Mouse (Mus musculus): ENCODE data around the gene Ctsd. TPM values are rescaled to one million over a fixed set of nuclear protein-coding genes. Genes with fewer than 3 reads are reported as not detected.
A peak's percentile ranks its signal among the peaks of the same experiment; 100 is the strongest.
"Not testable (repeated sequence)": the region's sequence is repeated elsewhere in the genome, so short reads cannot be mapped to it uniquely, and the experiment has no call there.

Gene Ctsd
- polyA plus RNA-seq, 1 experiment from 2014 or later = 408 TPM

- Histone ChIP-seq H3K4me1 (ENCODE audit: control insufficient read depth, low read depth, low read length) (peaks cover 30% of the 10 kb centered on the region), H3K27ac (ENCODE audit: low read length) (0 out of 2 replicates have a peak overlapping the region, but pooled peaks have one; percentile 4), H3K9ac (ENCODE audit: low read depth, low read length) (no peak overlapping the region), H3K9me3 (replicated peaks; ENCODE audit: control insufficient read depth, low read length) (no peaks in the 10 kb centered on the region), H3K27me3 (ENCODE audit: control insufficient read depth, insufficient read depth, low read depth, low read length) (no peaks in the 10 kb centered on the region), H3K4me3 (ENCODE audit: low read depth, low read length) (no peak overlapping the region), H3K36me3 (ENCODE audit: control insufficient read depth, insufficient read depth) (no peaks in the 10 kb centered on the region), H3K4me2 (ENCODE audit: low read depth, low read length) (no peak overlapping the region)
- peak; percentile 77 for ATAC-seq (ENCODE audit: low read depth)
- 30% methylated on average over 4 of the region's 4 CpGs for WGBS (ENCODE audit: insufficient replicate concordance)
Measured at GRCm38 (mm10) chr7:142347542-142347941, 40.3 kb downstream of the Ctsd start.

- ATAC-seq (ENCODE audit: low read depth) = no peak
- no peak overlapping the region for H3K4me2 ChIP-seq (ENCODE audit: low read depth, low read length)
- H3K4me1 ChIP-seq (ENCODE audit: control insufficient read depth, low read depth, low read length) = peaks cover 15% of the 10 kb centered on the region
- no peaks in the 10 kb centered on the region for H3K27me3 ChIP-seq (ENCODE audit: control insufficient read depth, insufficient read depth, low read depth, low read length)
- H3K9ac ChIP-seq (ENCODE audit: low read depth, low read length) = no peak overlapping the region
- H3K36me3 ChIP-seq (ENCODE audit: control insufficient read depth, insufficient read depth) = no peaks in the 10 kb centered on the region
- no peak overlapping the region for H3K4me3 ChIP-seq (ENCODE audit: low read depth, low read length)
- 45% methylated on average over 3 of the region's 3 CpGs for WGBS (ENCODE audit: insufficient replicate concordance)
- no peaks in the 10 kb centered on the region for H3K9me3 ChIP-seq (replicated peaks; ENCODE audit: control insufficient read depth, low read length)
- H3K27ac ChIP-seq (ENCODE audit: low read length) = peak overlapping the region; percentile 6; the same call in 1 of the 2 replicates
Measured at GRCm38 (mm10) chr7:142342247-142342640, 45.6 kb downstream of the Ctsd start.

- no peak for ATAC-seq (ENCODE audit: low read depth)
Measured at GRCm38 (mm10) chr7:142341564-142342246, 46.1 kb downstream of the Ctsd start.

GRCm38 (mm10) chr7:142340269-142340970 lies 47.4 kb downstream of the Ctsd start:
- peak; percentile 56 for ATAC-seq (ENCODE audit: low read depth)
- H3K9ac ChIP-seq (ENCODE audit: low read depth, low read length) = no peak overlapping the region
- H3K4me3 ChIP-seq (ENCODE audit: low read depth, low read length) = no peak overlapping the region
- no peak overlapping the region for H3K4me2 ChIP-seq (ENCODE audit: low read depth, low read length)
- WGBS (ENCODE audit: insufficient replicate concordance) = 31% methylated on average over 10 of the region's 10 CpGs
- no peak overlapping the region for H3K27ac ChIP-seq (ENCODE audit: low read length)
- H3K27me3 ChIP-seq (ENCODE audit: control insufficient read depth, insufficient read depth, low read depth, low read length) = no peaks in the 10 kb centered on the region
- H3K9me3 ChIP-seq (replicated peaks; ENCODE audit: control insufficient read depth, low read length) = no peaks in the 10 kb centered on the region
- H3K4me1 ChIP-seq (ENCODE audit: control insufficient read depth, low read depth, low read length) = peaks cover 11% of the 10 kb centered on the region
- no peaks in the 10 kb centered on the region for H3K36me3 ChIP-seq (ENCODE audit: control insufficient read depth, insufficient read depth)

More at GRCm38 (mm10) chr7:142341564-142342246, 46.1 kb downstream of the Ctsd start:
- H3K9ac ChIP-seq (ENCODE audit: low read depth, low read length) = no peak overlapping the region
- peaks cover 14% of the 10 kb centered on the region for H3K4me1 ChIP-seq (ENCODE audit: control insufficient read depth, low read depth, low read length)
- no peaks in the 10 kb centered on the region for H3K27me3 ChIP-seq (ENCODE audit: control insufficient read depth, insufficient read depth, low read depth, low read length)
- WGBS (ENCODE audit: insufficient replicate concordance) = 73% methylated on average over 10 of the region's 10 CpGs
- no peak overlapping the region for H3K4me3 ChIP-seq (ENCODE audit: low read depth, low read length)
- H3K36me3 ChIP-seq (ENCODE audit: control insufficient read depth, insufficient read depth) = no peaks in the 10 kb centered on the region
- H3K9me3 ChIP-seq (replicated peaks; ENCODE audit: control insufficient read depth, low read length) = no peaks in the 10 kb centered on the region
- no peak overlapping the region for H3K27ac ChIP-seq (ENCODE audit: low read length)
- H3K4me2 ChIP-seq (ENCODE audit: low read depth, low read length) = no peak overlapping the region

- no peak for ATAC-seq (ENCODE audit: low read depth)
- H3K4me2 ChIP-seq (ENCODE audit: low read depth, low read length) = no peak overlapping the region
- WGBS (ENCODE audit: insufficient replicate concordance) = 75% methylated on average over 8 of the region's 8 CpGs
- H3K27ac ChIP-seq (ENCODE audit: low read length) = no peak overlapping the region
- H3K9ac ChIP-seq (ENCODE audit: low read depth, low read length) = no peak overlapping the region
- H3K4me3 ChIP-seq (ENCODE audit: low read depth, low read length) = no peak overlapping the region
- no peaks in the 10 kb centered on the region for H3K27me3 ChIP-seq (ENCODE audit: control insufficient read depth, insufficient read depth, low read depth, low read length)
- H3K36me3 ChIP-seq (ENCODE audit: control insufficient read depth, insufficient read depth) = no peaks in the 10 kb centered on the region
- H3K9me3 ChIP-seq (replicated peaks; ENCODE audit: control insufficient read depth, low read length) = no peaks in the 10 kb centered on the region
- H3K4me1 ChIP-seq (ENCODE audit: control insufficient read depth, low read depth, low read length) = peaks cover 27% of the 10 kb centered on the region
Measured at GRCm38 (mm10) chr7:142335151-142335550, 52.7 kb downstream of the Ctsd start.

- Histone ChIP-seq H3K4me1 (ENCODE audit: control insufficient read depth, low read depth, low read length) (peaks cover 28% of the 10 kb centered on the region), H3K9me3 (replicated peaks; ENCODE audit: control insufficient read depth, low read length) (no peaks in the 10 kb centered on the region), H3K27ac (ENCODE audit: low read length) (no peak overlapping the region), H3K4me3 (ENCODE audit: low read depth, low read length) (no peak overlapping the region), H3K36me3 (ENCODE audit: control insufficient read depth, insufficient read depth) (no peaks in the 10 kb centered on the region), H3K27me3 (ENCODE audit: control insufficient read depth, insufficient read depth, low read depth, low read length) (no peaks in the 10 kb centered on the region), H3K4me2 (ENCODE audit: low read depth, low read length) (no peak overlapping the region), H3K9ac (ENCODE audit: low read depth, low read length) (no peak overlapping the region)
- WGBS (ENCODE audit: insufficient replicate concordance) = 3% methylated on average over 3 of the region's 3 CpGs
- ATAC-seq (ENCODE audit: low read depth) = peak; percentile 46; the same call in 1 of the 2 replicates
Measured at GRCm38 (mm10) chr7:142334246-142334645, 53.6 kb downstream of the Ctsd start.

DNA sequence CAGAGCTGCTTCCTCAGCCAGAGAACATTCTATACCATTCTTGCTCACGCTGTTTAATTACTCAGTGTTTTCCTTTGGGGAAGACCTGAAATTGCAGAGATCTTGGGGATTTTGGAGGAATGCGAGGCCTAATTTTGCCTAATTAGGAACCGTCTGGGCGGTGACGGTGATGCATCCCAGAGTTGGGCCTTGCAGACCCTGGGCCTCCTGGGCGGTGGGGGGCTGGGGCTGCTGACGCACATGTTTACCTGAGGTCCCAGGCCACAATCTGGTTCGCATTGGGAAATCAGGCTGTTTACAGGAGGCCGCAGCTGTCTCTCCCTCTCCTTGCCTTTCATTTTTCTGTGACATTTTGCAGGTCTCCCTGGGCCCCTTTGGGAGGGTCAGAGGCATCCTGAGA lies 55.1 kb downstream of the Ctsd start:
- not testable (repeated sequence) for H3K9me3 ChIP-seq (replicated peaks; ENCODE audit: control insufficient read depth, low read length); H3K4me2 ChIP-seq (ENCODE audit: low read depth, low read length); H3K36me3 ChIP-seq (ENCODE audit: control insufficient read depth, insufficient read depth); H3K27ac ChIP-seq (ENCODE audit: low read length); ATAC-seq (ENCODE audit: low read depth); H3K4me3 ChIP-seq (ENCODE audit: low read depth, low read length); H3K9ac ChIP-seq (ENCODE audit: low read depth, low read length); H3K27me3 ChIP-seq (ENCODE audit: control insufficient read depth, insufficient read depth, low read depth, low read length)
- peaks cover 28% of the 10 kb centered on the region for H3K4me1 ChIP-seq (ENCODE audit: control insufficient read depth, low read depth, low read length)
- 82% methylated on average over 3 of the region's 9 CpGs for WGBS (ENCODE audit: insufficient replicate concordance)

DNA sequence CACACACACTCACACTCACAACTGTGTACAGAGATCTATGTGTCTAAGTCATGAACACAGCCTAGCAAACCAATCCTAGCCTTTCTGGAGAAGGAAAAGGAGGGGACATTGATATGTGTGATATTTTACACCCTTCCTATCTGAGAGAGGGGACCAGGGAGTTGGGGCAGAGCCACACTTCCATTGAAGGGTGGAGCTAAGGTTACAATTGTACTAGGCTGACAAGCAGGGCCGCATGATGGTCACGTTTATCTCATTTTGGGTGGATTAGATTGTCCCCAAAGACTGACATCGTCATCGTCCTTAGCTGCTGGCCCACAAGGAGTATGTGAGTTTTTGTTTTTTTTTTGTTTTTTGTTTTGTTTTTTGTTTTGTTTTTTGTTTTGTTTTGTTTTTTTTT lies 56.6 kb downstream of the Ctsd start:
- WGBS (ENCODE audit: insufficient replicate concordance) = 29% methylated on average over 4 of the region's 4 CpGs
- Histone ChIP-seq H3K9ac (ENCODE audit: low read depth, low read length) (no peak overlapping the region), H3K27ac (ENCODE audit: low read length) (peak overlapping the region; percentile 62), H3K36me3 (ENCODE audit: control insufficient read depth, insufficient read depth) (no peaks in the 10 kb centered on the region), H3K27me3 (ENCODE audit: control insufficient read depth, insufficient read depth, low read depth, low read length) (no peaks in the 10 kb centered on the region), H3K9me3 (replicated peaks; ENCODE audit: control insufficient read depth, low read length) (no peaks in the 10 kb centered on the region), H3K4me1 (ENCODE audit: control insufficient read depth, low read depth, low read length) (peaks cover 28% of the 10 kb centered on the region), H3K4me3 (ENCODE audit: low read depth, low read length) (no peak overlapping the region), H3K4me2 (ENCODE audit: low read depth, low read length) (no peak overlapping the region)
- peak; percentile 60 for ATAC-seq (ENCODE audit: low read depth)

DNA sequence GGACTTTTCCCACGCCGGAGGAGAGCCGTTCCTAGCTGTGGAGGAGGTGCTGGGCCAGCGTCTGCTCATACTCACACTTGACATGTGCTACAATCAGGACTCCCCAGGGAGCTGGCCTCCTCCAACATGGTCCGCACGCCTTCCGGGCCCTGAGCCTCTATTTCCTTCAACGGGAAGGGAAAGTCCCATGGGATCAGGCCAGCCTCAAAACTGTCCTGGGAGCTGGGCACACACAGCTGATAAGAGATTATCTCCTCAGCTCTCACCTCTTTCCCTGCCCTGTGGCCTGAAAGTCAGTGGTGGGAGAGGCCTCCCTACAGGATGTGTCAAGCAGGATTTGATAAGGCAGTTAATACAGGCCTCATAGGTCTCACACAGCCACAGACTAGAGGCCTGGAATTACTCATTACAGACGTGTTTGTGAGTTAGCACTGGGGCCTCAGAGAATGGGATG lies 57.5 kb downstream of the Ctsd start:
- no peak overlapping the region for H3K4me3 ChIP-seq (ENCODE audit: low read depth, low read length)
- peak overlapping the region; percentile 62 for H3K27ac ChIP-seq (ENCODE audit: low read length)
- H3K9ac ChIP-seq (ENCODE audit: low read depth, low read length) = peak overlapping the region; percentile 18; the same call in 1 of the 2 replicates
- ATAC-seq (ENCODE audit: low read depth) = peak; percentile 71
- no peaks in the 10 kb centered on the region for H3K9me3 ChIP-seq (replicated peaks; ENCODE audit: control insufficient read depth, low read length)
- no peaks in the 10 kb centered on the region for H3K36me3 ChIP-seq (ENCODE audit: control insufficient read depth, insufficient read depth)
- no peaks in the 10 kb centered on the region for H3K27me3 ChIP-seq (ENCODE audit: control insufficient read depth, insufficient read depth, low read depth, low read length)
- WGBS (ENCODE audit: insufficient replicate concordance) = 47% methylated on average over 9 of the region's 9 CpGs
- peaks cover 28% of the 10 kb centered on the region for H3K4me1 ChIP-seq (ENCODE audit: control insufficient read depth, low read depth, low read length)
- no peak overlapping the region for H3K4me2 ChIP-seq (ENCODE audit: low read depth, low read length)
